28 mouse cellular contexts compared by ENCODE assay signal in the genomic region with DNA sequence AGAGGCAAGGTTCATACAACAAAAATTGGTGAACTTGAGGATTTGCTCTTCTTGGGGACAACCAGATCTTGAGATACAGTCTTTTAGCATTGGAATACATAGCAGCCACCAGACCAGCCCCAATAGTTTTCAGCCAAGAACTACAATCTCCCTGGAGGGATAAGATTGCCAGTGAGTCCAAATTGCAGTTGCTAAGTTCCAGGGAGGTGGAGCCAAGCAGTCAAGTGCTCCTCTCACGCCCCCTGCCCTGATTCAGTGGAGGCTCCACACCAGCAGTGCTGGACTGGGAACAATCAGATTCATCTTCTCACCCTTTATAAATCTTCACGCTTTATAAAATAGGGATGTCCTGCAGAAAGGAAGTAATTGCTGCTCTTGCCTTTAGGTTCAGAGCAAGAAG. TPM values are rescaled to one million over a fixed set of nuclear protein-coding genes. Genes with fewer than 3 reads are reported as not detected.
DNase-seq lines count a peak whose midpoint lies in the region; ATAC-seq and TF ChIP-seq lines count a peak whose summit lies in the region.
"Had no signal": no experiment of that assay in that cellular context is flagged by ENCODE, and none has a peak within 500 bp of the region (broad histone marks: within the 10 kb centered on the region; RNA-seq: fewer than 3 reads in every experiment).

No protein-coding gene starts in this region.

- no peaks in the 10 kb centered on the region for H3K36me3 ChIP-seq in embryonic facial prominence, embryonic 14.5 days (ENCODE audit: control insufficient read depth, insufficient read depth, low read length)
- H3K36me3 ChIP-seq in embryonic facial prominence, embryonic 10.5 days (replicated peaks), result no peaks in the 10 kb centered on the region
- H3K36me3 ChIP-seq in hindbrain, postnatal 0 days (ENCODE audit: insufficient read depth, low read length), result no peaks in the 10 kb centered on the region
- H3K36me3 ChIP-seq in hindbrain, embryonic 10.5 days, result no peaks in the 10 kb centered on the region
- H3K36me3 ChIP-seq in midbrain, postnatal 0 days (ENCODE audit: insufficient read depth, low read length), result no peaks in the 10 kb centered on the region
- H3K36me3 ChIP-seq in midbrain, embryonic 14.5 days (ENCODE audit: control insufficient read depth, insufficient read depth, low read length), result no peaks in the 10 kb centered on the region
- H3K36me3 ChIP-seq in stomach, postnatal 0 days (ENCODE audit: control insufficient read depth, insufficient read depth, low read length), result no peaks in the 10 kb centered on the region
- H3K36me3 ChIP-seq: embryonic facial prominence, embryonic 13.5 days; heart, embryonic 10.5 days; intestine, embryonic 15.5 days; liver, embryonic 15.5 days; midbrain, embryonic 15.5 days had no signal

- whole genome bisulfite sequencing in embryonic facial prominence, embryonic 14.5 days, result 55% methylated on average over 2 of the region's 2 CpGs
- 72% methylated on average over 2 of the region's 2 CpGs for WGBS in embryonic facial prominence, embryonic 10.5 days
- WGBS in hindbrain, postnatal 0 days, result 45% methylated on average over 2 of the region's 2 CpGs
- 59% methylated on average over 2 of the region's 2 CpGs for WGBS in hindbrain, embryonic 10.5 days
- WGBS in midbrain, postnatal 0 days, result 51% methylated on average over 2 of the region's 2 CpGs
- WGBS in midbrain, embryonic 14.5 days, result 58% methylated on average over 2 of the region's 2 CpGs
- WGBS in stomach, postnatal 0 days, result 56% methylated on average over 2 of the region's 2 CpGs

- H3K9ac ChIP-seq in embryonic facial prominence, embryonic 14.5 days (ENCODE audit: low read depth, low read length), result no peak overlapping the region
- H3K9ac ChIP-seq in hindbrain, postnatal 0 days (replicated peaks; ENCODE audit: low read length), result no peak overlapping the region
- H3K9ac ChIP-seq in midbrain, postnatal 0 days (replicated peaks; ENCODE audit: low read length, poor library complexity, severe bottlenecking), result no peak overlapping the region
- H3K9ac ChIP-seq in midbrain, embryonic 14.5 days (replicated peaks; ENCODE audit: low read length), result no peak overlapping the region
- H3K9ac ChIP-seq in stomach, postnatal 0 days (ENCODE audit: low read length), result no peak overlapping the region
- H3K9ac ChIP-seq: embryonic facial prominence, embryonic 13.5 days; intestine, embryonic 15.5 days; liver, embryonic 15.5 days; midbrain, embryonic 15.5 days had no signal

- H3K4me3 ChIP-seq in embryonic facial prominence, embryonic 14.5 days (ENCODE audit: low read depth, low read length), result no peak overlapping the region
- no peak overlapping the region for H3K4me3 ChIP-seq in embryonic facial prominence, embryonic 10.5 days
- no peak overlapping the region for H3K4me3 ChIP-seq in hindbrain, postnatal 0 days (ENCODE audit: low read length)
- H3K4me3 ChIP-seq in hindbrain, embryonic 10.5 days, result no peak overlapping the region
- H3K4me3 ChIP-seq in midbrain, postnatal 0 days (ENCODE audit: low read depth, low read length), result no peak overlapping the region
- H3K4me3 ChIP-seq in midbrain, embryonic 14.5 days (replicated peaks; ENCODE audit: low read depth, low read length), result no peak overlapping the region
- no peak overlapping the region for H3K4me3 ChIP-seq in stomach, postnatal 0 days (ENCODE audit: low read depth, low read length)
- H3K4me3 ChIP-seq: embryonic facial prominence, embryonic 13.5 days; erythroblast, embryonic 14.5 days; heart, embryonic 10.5 days; intestine, embryonic 15.5 days; liver, embryonic 15.5 days; megakaryocyte, embryonic 14.5 days; midbrain, embryonic 15.5 days had no signal

- 0 out of 2 replicates have a peak, but pooled peaks cover 4% of the 10 kb centered on the region for H3K9me3 ChIP-seq in embryonic facial prominence, embryonic 14.5 days (ENCODE audit: control insufficient read depth, low read length)
- H3K9me3 ChIP-seq in embryonic facial prominence, embryonic 10.5 days, result no peaks in the 10 kb centered on the region; the same call in 1 of the 2 replicates
- H3K9me3 ChIP-seq in hindbrain, postnatal 0 days (ENCODE audit: low read length), result no peaks in the 10 kb centered on the region
- peaks cover 3% of the 10 kb centered on the region; the same call in 1 of the 2 replicates for H3K9me3 ChIP-seq in hindbrain, embryonic 10.5 days
- H3K9me3 ChIP-seq in midbrain, postnatal 0 days (ENCODE audit: low read length), result no peaks in the 10 kb centered on the region
- H3K9me3 ChIP-seq in midbrain, embryonic 14.5 days (ENCODE audit: control insufficient read depth, low read length), result peaks cover 4% of the 10 kb centered on the region; the same call in 1 of the 2 replicates
- H3K9me3 ChIP-seq in stomach, postnatal 0 days (ENCODE audit: control insufficient read depth, low read length), result 0 out of 2 replicates have a peak, but pooled peaks cover 3% of the 10 kb centered on the region
- H3K9me3 ChIP-seq: heart, embryonic 10.5 days; intestine, embryonic 15.5 days; liver, embryonic 15.5 days; midbrain, embryonic 15.5 days had no signal

- no peak overlapping the region for H3K4me2 ChIP-seq in embryonic facial prominence, embryonic 14.5 days (ENCODE audit: low read depth, low read length)
- H3K4me2 ChIP-seq in hindbrain, postnatal 0 days (ENCODE audit: low read depth, low read length), result no peak overlapping the region
- no peak overlapping the region for H3K4me2 ChIP-seq in midbrain, postnatal 0 days (ENCODE audit: low read depth, low read length, poor library complexity, severe bottlenecking)
- H3K4me2 ChIP-seq in midbrain, embryonic 14.5 days (ENCODE audit: low read length), result no peak overlapping the region
- H3K4me2 ChIP-seq in stomach, postnatal 0 days (replicated peaks; ENCODE audit: low read depth), result no peak overlapping the region
- H3K4me2 ChIP-seq: embryonic facial prominence, embryonic 13.5 days; intestine, embryonic 15.5 days; liver, embryonic 15.5 days; midbrain, embryonic 15.5 days had no signal

- no peak for ATAC-seq in embryonic facial prominence, embryonic 14.5 days (ENCODE audit: low read depth)
- no peak for ATAC-seq in hindbrain, postnatal 0 days
- no peak for ATAC-seq in midbrain, postnatal 0 days (ENCODE audit: low FRiP score)
- no peak for ATAC-seq in midbrain, embryonic 14.5 days (ENCODE audit: low FRiP score, low TSS enrichment)
- no peak for ATAC-seq in stomach, postnatal 0 days (ENCODE audit: low FRiP score, low TSS enrichment)
- ATAC-seq: activated CD4-positive, CD25-positive, alpha-beta regulatory T cell, adult 4 months; CD4-positive, CD25-positive, alpha-beta regulatory T cell, adult 4 months; forebrain, embryonic 16.5 days; hindbrain, embryonic 16.5 days; intestine, embryonic 15.5 days; midbrain, embryonic 15.5 days had no signal

- peak; percentile 45 for DNase-seq in embryonic facial prominence, embryonic 14.5 days (ENCODE audit: low spot score)
- DNase-seq in embryonic facial prominence, embryonic 10.5 days (ENCODE audit: low spot score), result no peak
- peak; percentile 43 for DNase-seq in hindbrain, postnatal 0 days (ENCODE audit: low spot score)
- DNase-seq in hindbrain, embryonic 10.5 days (ENCODE audit: low spot score), result no peak
- peak; percentile 52 for DNase-seq in midbrain, postnatal 0 days (ENCODE audit: low spot score)
- DNase-seq in midbrain, embryonic 14.5 days, result no peak
- peak; percentile 11 for DNase-seq in stomach, postnatal 0 days (ENCODE audit: low spot score)
- no peak for DNase-seq in ovary, postnatal 36 days (ENCODE audit: low spot score)
- DNase-seq: cerebellum, adult 2 months; cerebellum, postnatal 36 days; gastrocnemius, postnatal 10 days; kidney, adult 2 months; layer of hippocampus, adult 9-11 months; liver; lung, postnatal 4 days; right cerebral cortex, adult 18-20 months; right cerebral cortex, postnatal 4 days had no signal

- TF ChIP-seq CTCF in hindbrain, postnatal 0 days (IDR thresholded peaks at IDR 0.05; ENCODE audit: low read depth), result no peak
- TF ChIP-seq CTCF in midbrain, postnatal 0 days (IDR thresholded peaks at IDR 0.05), result no peak
- TF ChIP-seq CTCF in stomach, postnatal 0 days (IDR thresholded peaks at IDR 0.05; ENCODE audit: low read depth), result peak; percentile 14; the same call in 1 of the 2 replicates

- no peak for TF ChIP-seq EP300 in stomach, postnatal 0 days (optimal IDR thresholded peaks at IDR 0.05)

- no peaks in the 10 kb centered on the region for H3K4me1 ChIP-seq in embryonic facial prominence, embryonic 14.5 days (ENCODE audit: control insufficient read depth, insufficient read depth, low read length)
- no peaks in the 10 kb centered on the region for H3K4me1 ChIP-seq in embryonic facial prominence, embryonic 10.5 days
- H3K4me1 ChIP-seq in hindbrain, postnatal 0 days (ENCODE audit: insufficient read depth, low read length), result no peaks in the 10 kb centered on the region
- H3K4me1 ChIP-seq in hindbrain, embryonic 10.5 days (replicated peaks), result peaks cover 10% of the 10 kb centered on the region
- no peaks in the 10 kb centered on the region for H3K4me1 ChIP-seq in midbrain, postnatal 0 days (ENCODE audit: insufficient read depth, low read length)
- H3K4me1 ChIP-seq in midbrain, embryonic 14.5 days (ENCODE audit: control insufficient read depth, insufficient read depth, low read length), result no peaks in the 10 kb centered on the region
- no peaks in the 10 kb centered on the region for H3K4me1 ChIP-seq in stomach, postnatal 0 days (replicated peaks; ENCODE audit: control insufficient read depth, insufficient read depth)
- H3K4me1 ChIP-seq: embryonic facial prominence, embryonic 13.5 days; intestine, embryonic 15.5 days; midbrain, embryonic 15.5 days had no signal

- H3K27ac ChIP-seq in embryonic facial prominence, embryonic 14.5 days (replicated peaks; ENCODE audit: low read depth, low read length), result no peak overlapping the region
- no peak overlapping the region for H3K27ac ChIP-seq in embryonic facial prominence, embryonic 10.5 days (replicated peaks)
- H3K27ac ChIP-seq in hindbrain, postnatal 0 days, result no peak overlapping the region
- no peak overlapping the region for H3K27ac ChIP-seq in hindbrain, embryonic 10.5 days
- H3K27ac ChIP-seq in midbrain, postnatal 0 days (ENCODE audit: low read depth, low read length), result no peak overlapping the region
- H3K27ac ChIP-seq in midbrain, embryonic 14.5 days (replicated peaks; ENCODE audit: low read depth, low read length), result no peak overlapping the region
- H3K27ac ChIP-seq in stomach, postnatal 0 days (replicated peaks), result no peak overlapping the region
- H3K27ac ChIP-seq: embryonic facial prominence, embryonic 13.5 days; heart, embryonic 10.5 days; intestine, embryonic 15.5 days; liver, embryonic 15.5 days; midbrain, embryonic 15.5 days had no signal

- no peaks in the 10 kb centered on the region for H3K27me3 ChIP-seq in embryonic facial prominence, embryonic 14.5 days (replicated peaks; ENCODE audit: control insufficient read depth, insufficient read depth, low read length)
- no peaks in the 10 kb centered on the region for H3K27me3 ChIP-seq in embryonic facial prominence, embryonic 10.5 days (replicated peaks; ENCODE audit: low read depth, poor library complexity, severe bottlenecking)
- H3K27me3 ChIP-seq in hindbrain, postnatal 0 days (ENCODE audit: insufficient read depth, low read length), result no peaks in the 10 kb centered on the region
- H3K27me3 ChIP-seq in hindbrain, embryonic 10.5 days (ENCODE audit: insufficient read depth, poor library complexity, severe bottlenecking), result no peaks in the 10 kb centered on the region
- H3K27me3 ChIP-seq in midbrain, postnatal 0 days (ENCODE audit: insufficient read depth, low read length), result no peaks in the 10 kb centered on the region
- no peaks in the 10 kb centered on the region for H3K27me3 ChIP-seq in midbrain, embryonic 14.5 days (ENCODE audit: control insufficient read depth, insufficient read depth, low read length)
- H3K27me3 ChIP-seq in stomach, postnatal 0 days (ENCODE audit: control insufficient read depth, insufficient read depth, low read length), result no peaks in the 10 kb centered on the region
- H3K27me3 ChIP-seq: embryonic facial prominence, embryonic 13.5 days; intestine, embryonic 15.5 days; liver, embryonic 15.5 days; midbrain, embryonic 15.5 days had no signal

RNA-seq across cellular contexts. Expression of gene Degs1, which starts 7.2 kb away (rescaled TPM):
- polyA plus RNA-seq in embryonic facial prominence, embryonic 14.5 days (2014; fragmentation: Nextera tagmentation; extraction: Ambion mirVana), result 149 and 152 TPM in 2 replicates
- 67.3 TPM in 2 replicates for polyA plus RNA-seq in embryonic facial prominence, embryonic 10.5 days (2016; fragmentation: Nextera tagmentation; extraction: Ambion mirVana)
- 101 and 107 TPM in 2 replicates for total RNA-seq in hindbrain, postnatal 0 days (2014; rRNA removed)
- 134 and 135 TPM in 2 replicates for polyA plus RNA-seq in hindbrain, postnatal 0 days (2015; fragmentation: Nextera tagmentation; extraction: Ambion mirVana)
- polyA plus RNA-seq in hindbrain, embryonic 10.5 days (2016; fragmentation: Nextera tagmentation; extraction: Ambion mirVana), result 67.7 and 76.4 TPM in 2 replicates
- total RNA-seq in midbrain, postnatal 0 days (2014; rRNA removed), result 83.0 and 97.7 TPM in 2 replicates
- polyA plus RNA-seq in midbrain, postnatal 0 days (2015; fragmentation: Nextera tagmentation; extraction: Ambion mirVana), result 107 and 112 TPM in 2 replicates
- 67.7 and 76.8 TPM in 2 replicates for polyA plus RNA-seq in midbrain, embryonic 14.5 days (2014; fragmentation: Nextera tagmentation; extraction: Ambion mirVana)
- 214 and 223 TPM in 2 replicates for polyA plus RNA-seq in stomach, postnatal 0 days (2015; fragmentation: Nextera tagmentation; extraction: Ambion mirVana)

RNA-seq across cellular contexts. Expression of gene Fbxo28, which starts 51.6 kb away (rescaled TPM):
- polyA plus RNA-seq in embryonic facial prominence, embryonic 14.5 days (2014; fragmentation: Nextera tagmentation; extraction: Ambion mirVana), result 24.3 and 25.4 TPM in 2 replicates
- 21.3 and 21.4 TPM in 2 replicates for polyA plus RNA-seq in embryonic facial prominence, embryonic 10.5 days (2016; fragmentation: Nextera tagmentation; extraction: Ambion mirVana)
- 26.0 and 35.0 TPM in 2 replicates for total RNA-seq in hindbrain, postnatal 0 days (2014; rRNA removed)
- polyA plus RNA-seq in hindbrain, postnatal 0 days (2015; fragmentation: Nextera tagmentation; extraction: Ambion mirVana), result 14.9 and 15.8 TPM in 2 replicates
- polyA plus RNA-seq in hindbrain, embryonic 10.5 days (2016; fragmentation: Nextera tagmentation; extraction: Ambion mirVana), result 20.0 and 23.5 TPM in 2 replicates
- total RNA-seq in midbrain, postnatal 0 days (2014; rRNA removed), result 32.2 and 40.3 TPM in 2 replicates
- polyA plus RNA-seq in midbrain, postnatal 0 days (2015; fragmentation: Nextera tagmentation; extraction: Ambion mirVana), result 13.1 and 14.5 TPM in 2 replicates
- 33.5 and 40.9 TPM in 2 replicates for polyA plus RNA-seq in midbrain, embryonic 14.5 days (2014; fragmentation: Nextera tagmentation; extraction: Ambion mirVana)
- polyA plus RNA-seq in stomach, postnatal 0 days (2015; fragmentation: Nextera tagmentation; extraction: Ambion mirVana), result 12.6 and 13.6 TPM in 2 replicates

Comparison
In these comparisons a context has a peak if more than half of its experiments do, and no peak if none do; other contexts are left out.
1. DNase-seq: peak in embryonic facial prominence, embryonic 14.5 days (single experiment), hindbrain, postnatal 0 days (single experiment), midbrain, postnatal 0 days (single experiment) and stomach, postnatal 0 days (single experiment); none in embryonic facial prominence, embryonic 10.5 days (single experiment), hindbrain, embryonic 10.5 days (single experiment), midbrain, embryonic 14.5 days (single experiment) and ovary, postnatal 36 days (single experiment).